8 mouse cellular contexts compared by ENCODE assay signal in genomic region chr5:114658255-114658654, GRCm38 (mm10). TPM values are rescaled to one million over a fixed set of nuclear protein-coding genes. Genes with fewer than 3 reads are reported as not detected.
DNase-seq lines count a peak whose midpoint lies in the region; ATAC-seq lines count a peak whose summit lies in the region.

Trpv4 (minus strand) TSS chr5:114658421.

- H3K4me2 ChIP-seq in kidney, embryonic 16.5 days (replicated peaks; ENCODE audit: low read depth, low read length): peak within 1 kb of the TSS; percentile 87
- peak within 1 kb of the TSS; percentile 73 for H3K4me2 ChIP-seq in neural tube, embryonic 12.5 days (replicated peaks)

- peak; percentile 32 for DNase-seq in adrenal gland, postnatal 10 days
- no peak for DNase-seq in adrenal gland, adult (ENCODE audit: inconsistent age in 2 of 2, low spot score in 1 of 2)
- DNase-seq in urinary bladder, adult 2 months (ENCODE audit: low spot score): no peak
- no peak for DNase-seq in urinary bladder, adult 18-20 months (ENCODE audit: low spot score in 2 of 2)
- no peak for DNase-seq in natural killer cell, adult 2 months (ENCODE audit: low spot score in 2 of 2)

- no peaks in the 10 kb centered on the region for H3K36me3 ChIP-seq in kidney, embryonic 16.5 days (ENCODE audit: insufficient read depth, low read length)
- H3K36me3 ChIP-seq in neural tube, embryonic 12.5 days: no peaks in the 10 kb centered on the region

- peaks cover 17% of the 10 kb centered on the region for H3K4me1 ChIP-seq in kidney, embryonic 16.5 days (ENCODE audit: insufficient read depth, low read length)
- H3K4me1 ChIP-seq in neural tube, embryonic 12.5 days: peaks cover 9% of the 10 kb centered on the region

- H3K9ac ChIP-seq in kidney, embryonic 16.5 days (replicated peaks; ENCODE audit: low read length): peak within 1 kb of the TSS; percentile 77
- 0 out of 2 replicates have a peak within 1 kb of the TSS, but pooled peaks have one; percentile 26 for H3K9ac ChIP-seq in neural tube, embryonic 12.5 days

- peak within 1 kb of the TSS; percentile 60 for H3K27ac ChIP-seq in kidney, embryonic 16.5 days (ENCODE audit: low read length)
- no peak within 1 kb of the TSS for H3K27ac ChIP-seq in neural tube, embryonic 12.5 days

- no peaks in the 10 kb centered on the region for H3K9me3 ChIP-seq in kidney, embryonic 16.5 days (ENCODE audit: low read length)
- no peaks in the 10 kb centered on the region for H3K9me3 ChIP-seq in neural tube, embryonic 12.5 days

- peak within 1 kb of the TSS; percentile 62 for H3K4me3 ChIP-seq in kidney, embryonic 16.5 days (ENCODE audit: low read length)
- H3K4me3 ChIP-seq in neural tube, embryonic 12.5 days: peak within 1 kb of the TSS; percentile 38

- 3% methylated on average over 34 of the region's 47 CpGs for WGBS in kidney, embryonic 16.5 days
- WGBS in neural tube, embryonic 12.5 days: 1% methylated on average over 43 of the region's 47 CpGs

- peak; percentile 39; the same call in 1 of the 2 replicates for ATAC-seq in kidney, embryonic 16.5 days (ENCODE audit: low FRiP score, low TSS enrichment)
- ATAC-seq in neural tube, embryonic 12.5 days (ENCODE audit: low FRiP score, low read depth): no peak
- ATAC-seq in monocyte, adult 5-6 weeks (replicated peaks; ENCODE audit: insufficient number of reproducible peaks, low FRiP score, low TSS enrichment, poor library complexity, severe bottlenecking): no peak

- peaks cover 16% of the 10 kb centered on the region; the same call in 1 of the 2 replicates for H3K27me3 ChIP-seq in kidney, embryonic 16.5 days (ENCODE audit: insufficient read depth, low read length)
- H3K27me3 ChIP-seq in neural tube, embryonic 12.5 days (replicated peaks): peaks cover 50% of the 10 kb centered on the region

RNA-seq across cellular contexts. Expression of gene Trpv4, which starts in this region (rescaled TPM):
- total RNA-seq in adrenal gland, postnatal 10 days (2021): 1 to 10 TPM; 2.8 to 2.9 TPM
- 58.9 and 66.3 TPM in 2 replicates for polyA plus RNA-seq in urinary bladder, adult 2 months (2012; rRNA removed)
- polyA plus RNA-seq in kidney, embryonic 16.5 days (2015; fragmentation: Nextera tagmentation; extraction: Ambion mirVana): 33.4 and 33.6 TPM in 2 replicates
- polyA plus RNA-seq in neural tube, embryonic 12.5 days (2016; fragmentation: Nextera tagmentation; extraction: Ambion mirVana): 0.95 and 1.1 TPM in 2 replicates
- total RNA-seq in monocyte, adult 5-6 weeks (2017): not detected in 3 replicates

Comparison
In these comparisons a context has a peak if more than half of its experiments do, and no peak if none do; other contexts are left out.
1. RNA of gene Trpv4 (polyA plus RNA-seq): 58.9 to 66.3 TPM in urinary bladder, adult 2 months and 33.4 to 33.6 TPM in kidney, embryonic 16.5 days; 0.95 to 1.1 TPM in neural tube, embryonic 12.5 days; every median in the first group is over 10 times any median in the second.